Mouse (Mus musculus): ENCODE measurements at regions not wholly inside any gene's neighbourhood (a gene's known extent, or its start where the extent isn't known, plus 50 kb on each side); places are given as distances from the start of the nearest gene placed in this dataset.

GRCm38 (mm10) chr9:33350258-33350657 is 714.2 kb downstream of the Ets1 start:
- intact Hi-C loops (cut with DNase I): no loop called here
- DNase-seq: no peak

- intact Hi-C loops (cut with DNase I): no loop called here
- no peak for DNase-seq
Measured at GRCm38 (mm10) chr9:33356621-33357020, 720.6 kb downstream of the Ets1 start.

DNA sequence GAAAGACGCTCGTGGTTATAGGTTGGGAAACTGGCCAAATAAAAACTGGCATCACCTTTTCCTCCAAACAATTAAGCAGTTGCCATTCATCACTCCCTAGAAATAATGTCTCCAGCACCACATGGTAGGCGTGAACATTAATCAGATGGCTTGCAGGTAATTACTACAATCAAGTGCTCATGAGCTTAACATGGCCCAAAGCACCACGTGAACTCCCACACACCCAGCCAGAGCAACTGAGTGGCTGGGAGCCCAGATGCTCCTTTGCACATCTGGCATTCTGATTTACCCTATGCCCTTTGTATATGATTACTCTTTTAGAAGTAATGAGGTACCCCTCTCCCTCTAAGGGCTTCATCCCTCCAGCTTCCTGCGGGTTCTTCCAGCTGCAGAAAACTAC is 724.9 kb downstream of the Ets1 start:
- intact Hi-C loops (cut with DNase I): no loop called here
- no peak for DNase-seq

DNA sequence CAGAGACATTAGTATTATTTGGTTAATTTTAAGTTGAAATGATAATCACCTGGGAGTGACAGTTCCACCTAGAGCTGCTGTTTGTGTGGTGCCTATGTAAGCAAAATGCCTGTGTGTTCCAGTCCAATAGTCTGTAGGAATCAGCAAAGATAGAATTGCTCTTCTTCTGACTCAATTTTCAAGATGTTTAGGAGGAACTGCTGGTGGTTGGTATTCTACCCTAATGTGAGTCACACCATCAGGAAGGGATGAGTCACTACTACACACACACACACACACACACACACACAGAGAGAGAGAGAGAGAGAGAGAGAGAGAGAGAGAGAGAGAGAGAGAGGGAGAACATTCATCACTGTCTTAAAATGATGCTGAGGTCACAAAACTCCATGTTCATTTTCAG is 753.1 kb downstream of the Ets1 start:
- no peak for DNase-seq

DNA sequence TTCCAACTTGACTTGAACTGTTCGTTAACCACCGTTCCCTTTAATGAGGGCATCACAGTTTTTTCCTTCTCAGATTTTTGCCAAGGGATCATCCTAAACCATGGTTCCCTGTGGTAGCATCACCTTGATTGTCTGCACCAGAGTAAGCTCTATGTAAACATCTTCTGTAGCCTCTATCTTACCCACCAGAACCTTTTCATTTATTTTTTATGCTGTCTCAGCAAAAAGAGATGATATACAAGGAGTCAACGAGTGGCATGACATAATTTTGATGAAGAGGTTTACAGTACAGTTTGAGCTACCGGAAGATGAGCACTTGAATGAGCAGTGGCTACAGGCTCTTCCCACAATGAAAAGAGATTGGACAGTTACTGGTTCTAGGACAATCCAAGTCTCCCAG is 768.7 kb downstream of the Ets1 start:
- intact Hi-C loops (cut with DNase I): no loop called here
- no peak for DNase-seq

More for the DNA sequence above, 753.1 kb downstream of the Ets1 start:
- intact Hi-C loops (cut with DNase I): no loop called here

- intact Hi-C loops (cut with DNase I): no loop called here
- DNase-seq: no peak
Measured at GRCm38 (mm10) chr9:33407517-33407916, 771.5 kb downstream of the Ets1 start.

DNA sequence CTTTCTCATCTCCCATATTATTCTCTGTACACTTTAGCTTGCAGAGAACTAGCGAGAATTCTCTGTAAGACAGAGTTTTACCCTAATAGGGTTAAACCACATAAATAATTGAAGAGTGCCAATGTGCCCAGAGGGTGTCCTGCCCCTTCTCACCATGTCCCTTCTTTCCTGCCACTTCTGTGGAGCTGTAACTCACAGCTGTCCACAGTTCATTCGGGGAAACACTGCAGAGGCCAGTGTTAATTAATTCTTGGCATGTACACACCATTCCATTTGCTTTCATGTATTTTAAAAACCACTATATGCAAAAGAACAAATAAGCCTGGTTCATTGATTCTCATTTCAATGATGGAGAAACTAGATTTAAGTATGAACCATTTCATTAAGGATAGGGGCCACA is 787.8 kb downstream of the Ets1 start:
- DNase-seq: no peak
- intact Hi-C loops (cut with DNase I): no loop called here

DNA sequence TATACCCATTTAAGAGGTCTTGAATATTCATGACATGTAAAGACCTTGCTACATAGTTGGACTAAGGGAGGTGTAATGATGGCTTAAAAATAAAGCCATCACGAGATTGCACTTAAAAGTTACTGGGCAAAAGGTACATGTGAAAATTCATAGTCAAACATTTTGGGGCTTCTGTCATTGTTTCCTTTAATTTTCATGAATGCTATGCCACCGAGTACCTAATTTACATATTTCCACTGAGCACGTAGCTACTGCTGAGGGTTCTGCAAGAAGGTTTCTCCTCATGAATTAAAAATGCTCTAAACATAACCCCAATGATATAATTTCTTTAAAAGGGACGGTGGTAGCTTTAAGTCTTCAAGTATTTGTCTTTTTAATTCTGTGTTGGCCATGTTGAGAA is 800.4 kb downstream of the Ets1 start:
- intact Hi-C loops (cut with DNase I): no loop called here
- no peak for DNase-seq

GRCm38 (mm10) chr9:33442266-33442665 is 806.2 kb downstream of the Ets1 start:
- no peak for DNase-seq
- intact Hi-C loops (cut with DNase I): no loop called here

- intact Hi-C loops (cut with DNase I): no loop called here
- DNase-seq: peak; percentile 35
Measured at GRCm38 (mm10) chr9:33445902-33446301, 809.9 kb downstream of the Ets1 start.

DNA sequence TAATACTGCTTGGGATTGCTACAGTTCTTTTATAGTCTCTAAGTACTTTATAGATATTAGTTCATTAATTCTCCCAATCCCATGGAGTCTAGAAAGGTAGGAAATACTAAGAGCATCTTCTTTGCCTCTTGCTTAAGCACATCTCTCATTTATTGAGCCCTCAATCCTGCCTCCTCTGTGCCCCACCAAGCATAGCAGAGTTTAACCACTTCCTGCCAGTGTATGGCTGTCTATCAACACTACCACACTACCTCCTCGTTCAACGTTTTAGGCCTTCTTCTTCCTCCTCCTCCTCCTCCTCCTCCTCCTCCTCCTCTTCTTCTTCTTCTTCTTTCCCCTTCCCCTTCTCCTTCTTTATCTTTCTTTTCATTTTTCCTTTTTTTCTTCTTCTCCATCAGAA is 839.1 kb downstream of the Ets1 start:
- no peak for DNase-seq
- intact Hi-C loops (cut with DNase I): no loop called here

DNA sequence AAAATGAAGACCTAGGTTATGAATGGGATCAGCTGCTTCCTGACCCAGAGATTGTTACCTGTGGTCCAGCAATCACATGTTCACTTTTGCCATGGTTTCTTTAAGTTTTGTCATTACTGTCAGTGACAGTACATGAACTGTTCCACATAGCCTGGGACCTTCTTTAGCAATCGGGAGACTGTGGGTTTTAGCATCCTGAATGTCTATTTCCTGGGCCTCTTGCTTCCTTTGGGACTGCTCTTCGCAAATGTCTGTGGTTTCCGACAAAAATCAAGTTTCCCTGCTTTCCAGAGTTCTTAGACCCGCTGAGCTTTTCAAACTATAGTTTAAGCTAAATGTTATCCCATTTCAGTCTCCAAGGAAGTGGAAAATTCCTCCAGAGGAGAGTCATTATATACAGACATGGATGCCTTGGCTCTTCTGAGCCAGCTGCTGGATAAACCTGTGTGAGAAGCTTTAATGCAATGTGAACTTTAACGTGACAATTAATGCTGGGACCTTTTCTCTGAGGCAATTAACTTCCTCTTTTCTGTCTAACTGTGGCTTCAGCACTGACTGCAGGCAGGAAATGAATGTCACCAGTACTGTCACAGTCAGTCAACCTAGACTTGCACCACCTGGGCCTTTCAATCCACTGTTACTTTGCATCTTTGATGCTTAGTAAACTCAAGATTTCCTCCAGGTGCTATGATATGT is 847.0 kb downstream of the Ets1 start:
- intact Hi-C loops (cut with DNase I): no loop called here
- DNase-seq: no peak

DNA sequence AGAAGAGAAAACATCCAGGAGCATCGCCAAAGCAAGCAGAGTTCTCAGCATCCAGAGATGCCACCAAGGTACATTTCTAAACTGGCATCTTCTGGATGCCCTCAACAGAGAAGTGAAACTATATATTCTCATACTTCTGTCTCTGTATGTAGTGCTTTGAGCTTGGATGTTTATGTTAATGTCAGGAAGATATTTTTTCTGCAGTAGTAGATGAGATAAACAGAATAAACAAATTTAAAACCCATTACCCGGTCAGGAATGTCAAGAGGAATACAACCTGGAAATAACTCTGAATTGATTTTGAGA is 847.5 kb downstream of the Ets1 start:
- intact Hi-C loops (cut with DNase I): no loop called here
- DNase-seq: no peak

GRCm38 (mm10) chr9:33533101-33533810 is 897.2 kb downstream of the Ets1 start:
- intact Hi-C loops (cut with DNase I): no loop called here

GRCm38 (mm10) chr9:33543301-33543700 is 907.3 kb downstream of the Ets1 start:
- peak; percentile 29 for DNase-seq
- intact Hi-C loops (cut with DNase I): no loop called here

More at GRCm38 (mm10) chr9:33533101-33533810, 897.2 kb downstream of the Ets1 start:
- DNase-seq: peak; percentile 53

DNA sequence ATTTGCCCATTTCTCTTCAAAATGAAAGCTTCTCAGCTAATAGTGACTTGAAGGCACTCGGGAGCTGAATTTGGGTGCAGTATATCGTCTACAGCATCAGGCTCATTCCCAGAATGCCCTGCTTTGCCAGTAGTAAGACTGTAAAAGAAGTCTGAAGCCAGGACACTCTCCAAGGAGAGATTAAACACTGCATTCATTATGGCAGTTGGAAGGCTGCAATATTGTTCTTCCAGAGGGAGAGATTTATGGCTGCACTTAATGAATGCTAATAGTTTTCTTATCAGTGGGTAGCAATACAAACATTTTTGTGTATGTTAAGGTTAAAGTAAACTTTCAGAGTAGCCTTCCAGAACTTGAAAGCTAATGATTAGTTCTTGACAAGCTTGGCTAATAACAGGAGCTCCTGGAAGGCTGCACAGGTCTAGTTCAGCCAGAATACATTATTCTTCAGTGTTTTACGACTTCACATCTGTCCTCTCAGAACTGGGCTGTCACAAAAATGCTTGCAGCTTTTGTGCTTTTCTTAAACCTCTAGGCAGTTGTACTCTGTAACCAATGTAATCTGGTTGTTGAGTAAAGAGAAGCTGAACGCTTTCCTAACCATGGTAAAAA is 910.2 kb downstream of the Ets1 start:
- intact Hi-C loops (cut with DNase I): no loop called here
- DNase-seq: no peak

- intact Hi-C loops (cut with DNase I): no loop called here
- no peak for DNase-seq
Measured at GRCm38 (mm10) chr9:33549395-33549794, 913.4 kb downstream of the Ets1 start.

DNA sequence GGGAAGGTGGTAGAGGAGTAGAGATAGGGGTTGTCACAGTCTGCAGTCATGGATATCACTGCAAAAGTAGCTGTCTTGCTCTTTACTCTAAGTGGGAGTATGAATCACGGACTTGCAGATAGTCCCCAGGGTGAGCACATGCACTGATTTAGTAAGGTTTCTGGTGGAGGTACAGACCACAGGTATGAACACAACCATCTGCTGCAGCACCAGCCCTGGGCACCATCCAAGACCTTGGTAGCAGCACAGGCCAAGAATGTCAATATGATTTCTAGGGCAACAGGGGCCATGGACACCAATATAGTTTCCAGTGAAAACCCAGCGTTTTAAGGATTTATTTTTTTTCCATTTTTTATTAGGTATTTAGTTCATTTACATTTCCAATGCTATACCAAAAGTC is 913.7 kb upstream of the Kirrel3 start:
- no peak for DNase-seq
- intact Hi-C loops (cut with DNase I): no loop called here

DNA sequence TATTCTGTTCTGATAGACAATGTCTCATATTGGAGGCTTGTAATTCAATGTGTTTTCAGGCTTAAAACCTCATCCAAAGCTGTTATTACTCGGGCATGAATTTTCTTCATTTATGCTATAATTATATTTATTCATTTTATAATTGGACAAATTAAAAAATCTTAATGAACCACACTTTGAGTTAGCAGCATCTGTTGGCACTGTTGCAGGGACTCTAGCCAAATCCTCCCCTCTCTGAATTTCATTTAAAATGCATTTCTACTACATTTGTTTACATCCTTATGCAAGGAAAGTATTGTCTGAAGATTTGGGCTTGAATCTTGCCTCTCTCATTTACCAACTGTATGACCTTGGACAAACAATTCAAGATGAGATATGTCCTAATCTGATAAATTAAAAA is 874.2 kb upstream of the Kirrel3 start:
- intact Hi-C loops (cut with DNase I): no loop called here
- DNase-seq: no peak

GRCm38 (mm10) chr9:33624378-33624777 is 861.3 kb upstream of the Kirrel3 start:
- intact Hi-C loops (cut with DNase I): no loop called here

DNA sequence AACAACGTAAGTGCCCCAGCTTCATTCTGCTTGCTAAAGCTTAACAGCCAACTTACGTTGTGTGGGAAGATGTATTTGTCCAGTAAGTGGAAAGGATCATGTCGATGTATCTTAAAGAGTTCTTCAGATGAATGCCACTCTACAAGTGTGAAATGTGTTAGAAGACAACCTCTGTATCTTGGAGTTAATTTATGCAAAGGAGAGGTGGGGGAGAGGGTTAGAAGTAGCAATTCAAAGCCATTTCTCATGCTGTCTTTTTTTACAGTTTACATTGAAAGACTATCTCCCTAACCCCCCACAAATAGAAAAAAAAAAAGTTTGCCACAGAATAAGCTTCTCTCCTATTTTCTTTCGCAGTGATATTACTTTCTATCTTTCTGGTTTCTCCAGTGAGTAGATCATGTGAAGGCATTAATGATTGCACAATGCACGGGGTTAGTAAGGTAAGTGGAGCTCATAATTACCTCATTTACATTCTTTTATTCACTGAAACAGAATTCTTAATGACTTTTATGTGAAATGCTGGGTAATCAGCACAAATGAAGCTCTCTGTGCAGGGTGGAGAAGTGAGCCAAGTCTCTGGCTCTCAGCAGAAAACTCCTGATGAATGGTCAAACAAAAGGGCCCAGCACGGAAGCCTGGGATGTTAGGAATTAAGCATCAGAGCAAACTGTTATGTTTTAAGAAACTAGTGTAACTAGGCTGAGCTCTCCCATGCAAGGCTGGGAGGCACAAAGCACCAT is 855.8 kb upstream of the Kirrel3 start:
- no peak for DNase-seq
- intact Hi-C loops (cut with DNase I): no loop called here

More at GRCm38 (mm10) chr9:33624378-33624777, 861.3 kb upstream of the Kirrel3 start:
- no peak for DNase-seq

- DNase-seq: no peak
- intact Hi-C loops (cut with DNase I): no loop called here
Measured at GRCm38 (mm10) chr9:33662978-33663377, 822.7 kb upstream of the Kirrel3 start.

All from left cerebral cortex, postnatal 4 days (tissue).